8 mouse cellular contexts compared by ENCODE assay signal in genomic region chr17:25796211-25796771, GRCm38 (mm10). TPM values are rescaled to one million over a fixed set of nuclear protein-coding genes. Genes with fewer than 3 reads are reported as not detected.
DNase-seq lines count a peak whose midpoint lies in the region; ATAC-seq and TF ChIP-seq lines count a peak whose summit lies in the region.

No protein-coding gene starts in this region.

- H3K27ac ChIP-seq in embryonic facial prominence, embryonic 11.5 days (replicated peaks; ENCODE audit: low read depth, low read length) = peak overlapping the region; percentile 68
- H3K27ac ChIP-seq in heart, postnatal 0 days (ENCODE audit: low read depth) = no peak overlapping the region
- H3K27ac ChIP-seq in limb, embryonic 14.5 days (replicated peaks; ENCODE audit: low read depth, low read length) = no peak overlapping the region

- peaks cover 18% of the 10 kb centered on the region for H3K27me3 ChIP-seq in megakaryocyte, embryonic 14.5 days (replicated peaks)
- no peaks in the 10 kb centered on the region for H3K27me3 ChIP-seq in embryonic facial prominence, embryonic 11.5 days (ENCODE audit: control insufficient read depth, insufficient read depth, low read length)
- no peaks in the 10 kb centered on the region for H3K27me3 ChIP-seq in heart, postnatal 0 days (ENCODE audit: control insufficient read depth, insufficient read depth, low read length)
- no peaks in the 10 kb centered on the region for H3K27me3 ChIP-seq in limb, embryonic 14.5 days (ENCODE audit: control insufficient read depth, insufficient read depth, low read length)

- TF ChIP-seq EP300 in heart, postnatal 0 days (IDR thresholded peaks at IDR 0.05; ENCODE audit: low read depth) = no peak

- H3K4me3 ChIP-seq in megakaryocyte, embryonic 14.5 days (replicated peaks) = peak overlapping the region; percentile 91
- H3K4me3 ChIP-seq in embryonic facial prominence, embryonic 11.5 days (ENCODE audit: low read depth, low read length) = peak overlapping the region; percentile 80
- peak overlapping the region; percentile 94 for H3K4me3 ChIP-seq in heart, postnatal 0 days (ENCODE audit: low read depth, low read length)
- peak overlapping the region; percentile 81 for H3K4me3 ChIP-seq in limb, embryonic 14.5 days (replicated peaks; ENCODE audit: low read length)

- WGBS in embryonic facial prominence, embryonic 11.5 days = under 1% methylated on average over 36 of the region's 37 CpGs
- WGBS in heart, postnatal 0 days = 4% methylated on average over 37 of the region's 37 CpGs
- WGBS in limb, embryonic 14.5 days = under 1% methylated on average over 29 of the region's 37 CpGs

- DNase-seq in embryonic facial prominence, embryonic 11.5 days (ENCODE audit: low spot score) = no peak
- DNase-seq in heart, postnatal 0 days (ENCODE audit: low spot score) = no peak
- no peak for DNase-seq in limb, embryonic 14.5 days (ENCODE audit: low spot score)
- peak; percentile 62 for DNase-seq in skeletal muscle tissue, adult 2 months (ENCODE audit: low read depth, low spot score)
- DNase-seq in layer of hippocampus, adult 18-20 months (ENCODE audit: low spot score in 2 of 2) = no peak
- no peak for DNase-seq in layer of hippocampus, adult 8-10 months (ENCODE audit: low spot score in 2 of 2)

- no peak for TF ChIP-seq POLR2A in limb, embryonic 14.5 days (IDR thresholded peaks at IDR 0.05; ENCODE audit: borderline replicate concordance, extremely low read depth, insufficient read depth, insufficient read length)

- no peak for TF ChIP-seq CTCF in heart, postnatal 0 days (IDR thresholded peaks at IDR 0.05; ENCODE audit: low read depth)

- peaks cover 12% of the 10 kb centered on the region for H3K36me3 ChIP-seq in megakaryocyte, embryonic 14.5 days (replicated peaks; ENCODE audit: low read length)
- no peaks in the 10 kb centered on the region for H3K36me3 ChIP-seq in embryonic facial prominence, embryonic 11.5 days (replicated peaks; ENCODE audit: control insufficient read depth, insufficient read depth, low read depth, low read length)
- no peaks in the 10 kb centered on the region for H3K36me3 ChIP-seq in heart, postnatal 0 days (replicated peaks; ENCODE audit: control insufficient read depth, insufficient read depth, low read length)
- no peaks in the 10 kb centered on the region for H3K36me3 ChIP-seq in limb, embryonic 14.5 days (ENCODE audit: control insufficient read depth, insufficient read depth, low read length)

- peak overlapping the region; percentile 81 for H3K9ac ChIP-seq in embryonic facial prominence, embryonic 11.5 days (replicated peaks; ENCODE audit: low read length)
- H3K9ac ChIP-seq in heart, postnatal 0 days (replicated peaks; ENCODE audit: low read depth, low read length) = peak overlapping the region; percentile 61
- H3K9ac ChIP-seq in limb, embryonic 14.5 days (ENCODE audit: low read depth, low read length, severe bottlenecking) = peak overlapping the region; percentile 70

- no peaks in the 10 kb centered on the region for H3K9me3 ChIP-seq in megakaryocyte, embryonic 14.5 days
- H3K9me3 ChIP-seq in embryonic facial prominence, embryonic 11.5 days (replicated peaks; ENCODE audit: control insufficient read depth, low read length) = no peaks in the 10 kb centered on the region
- no peaks in the 10 kb centered on the region for H3K9me3 ChIP-seq in heart, postnatal 0 days (replicated peaks; ENCODE audit: control insufficient read depth, low read length)
- no peaks in the 10 kb centered on the region for H3K9me3 ChIP-seq in limb, embryonic 14.5 days (ENCODE audit: control insufficient read depth, low read length)

- ATAC-seq in megakaryocyte, adult 5-6 weeks (ENCODE audit: poor library complexity, severe bottlenecking) = no peak
- no peak; the same call in 1 of the 2 replicates for ATAC-seq in embryonic facial prominence, embryonic 11.5 days (replicated peaks; ENCODE audit: insufficient number of reproducible peaks, low FRiP score, low TSS enrichment, low read depth)
- ATAC-seq in heart, postnatal 0 days (ENCODE audit: insufficient read depth, low read depth) = no peak
- ATAC-seq in limb, embryonic 14.5 days (ENCODE audit: low FRiP score, low read depth) = no peak

- H3K4me1 ChIP-seq in megakaryocyte, embryonic 14.5 days = peaks cover 62% of the 10 kb centered on the region
- H3K4me1 ChIP-seq in embryonic facial prominence, embryonic 11.5 days (ENCODE audit: control insufficient read depth, insufficient read depth, low read length) = peaks cover 7% of the 10 kb centered on the region
- peaks cover 22% of the 10 kb centered on the region; the same call in 1 of the 2 replicates for H3K4me1 ChIP-seq in heart, postnatal 0 days (ENCODE audit: control insufficient read depth, insufficient read depth)
- H3K4me1 ChIP-seq in limb, embryonic 14.5 days (ENCODE audit: control insufficient read depth, insufficient read depth, low read length) = peaks cover 23% of the 10 kb centered on the region

- peak overlapping the region; percentile 97 for H3K4me2 ChIP-seq in embryonic facial prominence, embryonic 11.5 days (ENCODE audit: low read depth, low read length)
- H3K4me2 ChIP-seq in heart, postnatal 0 days (ENCODE audit: low read depth, low read length) = peak overlapping the region; percentile 91
- peak overlapping the region; percentile 97 for H3K4me2 ChIP-seq in limb, embryonic 14.5 days (replicated peaks; ENCODE audit: low read depth, low read length, severe bottlenecking)

RNA-seq across cellular contexts. Expression of gene Metrn, which starts 0.6 kb away (rescaled TPM):
- 59.9 and 91.1 TPM in 2 replicates for polyA plus RNA-seq in megakaryocyte, embryonic 14.5 days (2012; ENCODE audit: insufficient read depth, low replicate concordance)
- total RNA-seq in megakaryocyte, adult 5-6 weeks (2015) = 2.6 and 3.2 TPM in 2 replicates
- total RNA-seq in megakaryocyte, adult 5-6 weeks (2017) = 8.3 and 11.2 TPM in 2 replicates
- polyA plus RNA-seq in embryonic facial prominence, embryonic 11.5 days (2014; fragmentation: Nextera tagmentation; extraction: Ambion mirVana) = 13.4 and 15.6 TPM in 2 replicates
- total RNA-seq in heart, postnatal 0 days (2014; rRNA removed; ENCODE audit: low replicate concordance) = 38.5 and 75.3 TPM in 2 replicates
- 18.2 and 21.0 TPM in 2 replicates for polyA plus RNA-seq in heart, postnatal 0 days (2015; fragmentation: Nextera tagmentation; extraction: Ambion mirVana)
- 83.6 and 119 TPM in 2 replicates for polyA plus RNA-seq in limb, embryonic 14.5 days (2012; rRNA removed)
- polyA plus RNA-seq in limb, embryonic 14.5 days (2014; fragmentation: Nextera tagmentation; extraction: Ambion mirVana) = 10.5 and 12.6 TPM in 2 replicates
- 10 to 100 TPM; 81.1 to 83.3 TPM for total RNA-seq in layer of hippocampus, adult 18-20 months (2021)
- total RNA-seq in layer of hippocampus, adult 8-10 months (2022) = 10 to 100 TPM; 66.8 to 93.2 (median 84.5) TPM

RNA-seq across cellular contexts. Expression of gene AC134908.4, which starts 0.8 kb away (rescaled TPM):
- polyA plus RNA-seq in megakaryocyte, embryonic 14.5 days (2012; ENCODE audit: insufficient read depth, low replicate concordance) = not detected in 2 replicates
- total RNA-seq in megakaryocyte, adult 5-6 weeks (2015) = 0.69 and 7.2 TPM in 2 replicates
- not detected in 2 replicates for total RNA-seq in megakaryocyte, adult 5-6 weeks (2017)
- not detected in 2 replicates for polyA plus RNA-seq in embryonic facial prominence, embryonic 11.5 days (2014; fragmentation: Nextera tagmentation; extraction: Ambion mirVana)
- not detected in 2 replicates for total RNA-seq in heart, postnatal 0 days (2014; rRNA removed; ENCODE audit: low replicate concordance)
- polyA plus RNA-seq in heart, postnatal 0 days (2015; fragmentation: Nextera tagmentation; extraction: Ambion mirVana) = 0.66 TPM in 1 of 2 replicates, not detected in the other
- not detected in 2 replicates for polyA plus RNA-seq in limb, embryonic 14.5 days (2012; rRNA removed)
- 0.30 TPM in 1 of 2 replicates, not detected in the other for polyA plus RNA-seq in limb, embryonic 14.5 days (2014; fragmentation: Nextera tagmentation; extraction: Ambion mirVana)
- total RNA-seq in layer of hippocampus, adult 18-20 months (2021) = 1 to 10 TPM in 1 of 2 experiments, under 1 TPM in 1; 0.47 to 1.8 TPM
- total RNA-seq in layer of hippocampus, adult 8-10 months (2022) = 1 to 10 TPM in 1 of 4 experiments, not detected in 3; 1.5 TPM

RNA-seq across cellular contexts. Expression of gene Fam173a, which starts 3.6 kb away (rescaled TPM):
- 17.4 and 23.4 TPM in 2 replicates for polyA plus RNA-seq in megakaryocyte, embryonic 14.5 days (2012; ENCODE audit: insufficient read depth, low replicate concordance)
- total RNA-seq in megakaryocyte, adult 5-6 weeks (2015) = 69.7 and 85.6 TPM in 2 replicates
- total RNA-seq in megakaryocyte, adult 5-6 weeks (2017) = 17.7 and 36.5 TPM in 2 replicates
- 58.4 and 62.9 TPM in 2 replicates for polyA plus RNA-seq in embryonic facial prominence, embryonic 11.5 days (2014; fragmentation: Nextera tagmentation; extraction: Ambion mirVana)
- total RNA-seq in heart, postnatal 0 days (2014; rRNA removed; ENCODE audit: low replicate concordance) = 32.0 and 32.5 TPM in 2 replicates
- polyA plus RNA-seq in heart, postnatal 0 days (2015; fragmentation: Nextera tagmentation; extraction: Ambion mirVana) = 55.6 and 63.1 TPM in 2 replicates
- 114 and 117 TPM in 2 replicates for polyA plus RNA-seq in limb, embryonic 14.5 days (2012; rRNA removed)
- polyA plus RNA-seq in limb, embryonic 14.5 days (2014; fragmentation: Nextera tagmentation; extraction: Ambion mirVana) = 72.5 and 73.8 TPM in 2 replicates
- total RNA-seq in layer of hippocampus, adult 18-20 months (2021) = 10 to 100 TPM; 88.8 to 99.3 TPM
- 100 to 1,000 TPM in 2 of 4 experiments, 10 to 100 TPM in 2; 93.0 to 103 (median 99.1) TPM for total RNA-seq in layer of hippocampus, adult 8-10 months (2022)

RNA-seq across cellular contexts. Expression of gene Ccdc78, which starts 9.9 kb away (rescaled TPM):
- not detected in 2 replicates for polyA plus RNA-seq in megakaryocyte, embryonic 14.5 days (2012; ENCODE audit: insufficient read depth, low replicate concordance)
- total RNA-seq in megakaryocyte, adult 5-6 weeks (2015) = not detected in 2 replicates
- 0.16 TPM in 1 of 2 replicates, not detected in the other for total RNA-seq in megakaryocyte, adult 5-6 weeks (2017)
- polyA plus RNA-seq in embryonic facial prominence, embryonic 11.5 days (2014; fragmentation: Nextera tagmentation; extraction: Ambion mirVana) = not detected in 2 replicates
- total RNA-seq in heart, postnatal 0 days (2014; rRNA removed; ENCODE audit: low replicate concordance) = not detected in 2 replicates
- 0.12 and 0.55 TPM in 2 replicates for polyA plus RNA-seq in heart, postnatal 0 days (2015; fragmentation: Nextera tagmentation; extraction: Ambion mirVana)
- 0.06 and 0.10 TPM in 2 replicates for polyA plus RNA-seq in limb, embryonic 14.5 days (2012; rRNA removed)
- not detected in 2 replicates for polyA plus RNA-seq in limb, embryonic 14.5 days (2014; fragmentation: Nextera tagmentation; extraction: Ambion mirVana)
- total RNA-seq in layer of hippocampus, adult 18-20 months (2021) = under 1 TPM; 0.36 to 0.40 TPM
- under 1 TPM; 0.43 to 1.00 (median 0.94) TPM for total RNA-seq in layer of hippocampus, adult 8-10 months (2022)

RNA-seq across cellular contexts. Expression of gene Haghl, which starts 10.8 kb away (rescaled TPM):
- 14.8 and 29.7 TPM in 2 replicates for polyA plus RNA-seq in megakaryocyte, embryonic 14.5 days (2012; ENCODE audit: insufficient read depth, low replicate concordance)
- 10.3 and 10.5 TPM in 2 replicates for total RNA-seq in megakaryocyte, adult 5-6 weeks (2015)
- 10.7 and 15.9 TPM in 2 replicates for total RNA-seq in megakaryocyte, adult 5-6 weeks (2017)
- 58.7 and 61.1 TPM in 2 replicates for polyA plus RNA-seq in embryonic facial prominence, embryonic 11.5 days (2014; fragmentation: Nextera tagmentation; extraction: Ambion mirVana)
- total RNA-seq in heart, postnatal 0 days (2014; rRNA removed; ENCODE audit: low replicate concordance) = 50.3 and 59.4 TPM in 2 replicates
- polyA plus RNA-seq in heart, postnatal 0 days (2015; fragmentation: Nextera tagmentation; extraction: Ambion mirVana) = 46.1 and 47.7 TPM in 2 replicates
- 113 and 119 TPM in 2 replicates for polyA plus RNA-seq in limb, embryonic 14.5 days (2012; rRNA removed)
- 69.3 and 78.0 TPM in 2 replicates for polyA plus RNA-seq in limb, embryonic 14.5 days (2014; fragmentation: Nextera tagmentation; extraction: Ambion mirVana)
- total RNA-seq in layer of hippocampus, adult 18-20 months (2021) = 100 to 1,000 TPM; 103 to 109 TPM
- 100 to 1,000 TPM in 2 of 4 experiments, 10 to 100 TPM in 2; 94.5 to 130 (median 112) TPM for total RNA-seq in layer of hippocampus, adult 8-10 months (2022)
